8 mouse cellular contexts compared by ENCODE assay signal in genomic region chr6:89200514-89201284, GRCm38 (mm10).
DNase-seq lines count a peak whose midpoint lies in the region; ATAC-seq and TF ChIP-seq lines count a peak whose summit lies in the region.
"Not testable (repeated sequence)": the region's sequence is repeated elsewhere in the genome, so short reads cannot be mapped to it uniquely, and the experiment has no call there.

No protein-coding gene starts in this region.

- ATAC-seq in embryonic facial prominence, embryonic 15.5 days (ENCODE audit: insufficient number of reproducible peaks, low FRiP score, low TSS enrichment, low read depth); hindbrain, embryonic 11.5 days (ENCODE audit: low FRiP score); midbrain, embryonic 14.5 days (ENCODE audit: low FRiP score, low TSS enrichment); stomach, embryonic 15.5 days (ENCODE audit: insufficient read depth, low FRiP score, low read depth): not testable (repeated sequence)
- ATAC-seq in intestine, postnatal 0 days, result peak; percentile 47; the same call in 1 of the 2 replicates
- ATAC-seq in liver, postnatal 0 days, result peak; percentile 43

- H3K27ac ChIP-seq in embryonic facial prominence, embryonic 15.5 days (replicated peaks); heart, embryonic 10.5 days; hindbrain, embryonic 11.5 days (ENCODE audit: low read depth, low read length); intestine, postnatal 0 days (ENCODE audit: low read depth, low read length); limb, embryonic 10.5 days; liver, postnatal 0 days (ENCODE audit: low read depth); midbrain, embryonic 14.5 days (replicated peaks; ENCODE audit: low read depth, low read length); stomach, embryonic 15.5 days: not testable (repeated sequence)

- WGBS in embryonic facial prominence, embryonic 15.5 days, result 6% methylated on average over 19 of the region's 19 CpGs
- 10% methylated on average over 19 of the region's 19 CpGs for WGBS in heart, embryonic 10.5 days
- 9% methylated on average over 19 of the region's 19 CpGs for WGBS in hindbrain, embryonic 11.5 days
- 9% methylated on average over 19 of the region's 19 CpGs for WGBS in intestine, postnatal 0 days
- WGBS in limb, embryonic 10.5 days, result 9% methylated on average over 19 of the region's 19 CpGs
- 13% methylated on average over 19 of the region's 19 CpGs for WGBS in liver, postnatal 0 days (ENCODE audit: insufficient replicate concordance)
- WGBS in midbrain, embryonic 14.5 days, result 8% methylated on average over 19 of the region's 19 CpGs
- 13% methylated on average over 19 of the region's 19 CpGs for WGBS in stomach, embryonic 15.5 days

- not testable (repeated sequence) for TF ChIP-seq CTCF in intestine, postnatal 0 days (IDR thresholded peaks at IDR 0.05; ENCODE audit: low read depth); liver, postnatal 0 days (IDR thresholded peaks at IDR 0.05; ENCODE audit: low read depth)

- not testable (repeated sequence) for H3K4me1 ChIP-seq in embryonic facial prominence, embryonic 15.5 days; heart, embryonic 10.5 days; hindbrain, embryonic 11.5 days (replicated peaks; ENCODE audit: control insufficient read depth, insufficient read depth, low read length); intestine, postnatal 0 days (replicated peaks; ENCODE audit: control insufficient read depth, insufficient read depth, low read length); limb, embryonic 10.5 days; liver, postnatal 0 days (ENCODE audit: insufficient read depth); midbrain, embryonic 14.5 days (ENCODE audit: control insufficient read depth, insufficient read depth, low read length); stomach, embryonic 15.5 days

- not testable (repeated sequence) for H3K9ac ChIP-seq in embryonic facial prominence, embryonic 15.5 days; hindbrain, embryonic 11.5 days (ENCODE audit: low read depth, low read length); intestine, postnatal 0 days (ENCODE audit: low read depth, low read length); liver, postnatal 0 days (replicated peaks); midbrain, embryonic 14.5 days (replicated peaks; ENCODE audit: low read length); stomach, embryonic 15.5 days

- 0 out of 2 replicates have a peak overlapping the region, but pooled peaks have one; percentile 24 for H3K4me3 ChIP-seq in embryonic facial prominence, embryonic 15.5 days (replicated peaks)
- peak overlapping the region; percentile 37 for H3K4me3 ChIP-seq in heart, embryonic 10.5 days
- not testable (repeated sequence) for H3K4me3 ChIP-seq in hindbrain, embryonic 11.5 days (ENCODE audit: low read depth, low read length); intestine, postnatal 0 days (ENCODE audit: low read depth, low read length); liver, postnatal 0 days (ENCODE audit: low read depth, low read length); stomach, embryonic 15.5 days (replicated peaks)
- peak overlapping the region; percentile 28; the same call in 1 of the 2 replicates for H3K4me3 ChIP-seq in limb, embryonic 10.5 days
- H3K4me3 ChIP-seq in midbrain, embryonic 14.5 days (replicated peaks; ENCODE audit: low read depth, low read length), result 0 out of 2 replicates have a peak overlapping the region, but pooled peaks have one; percentile 15

- H3K4me2 ChIP-seq in embryonic facial prominence, embryonic 15.5 days (replicated peaks), result peak overlapping the region; percentile 41
- peak overlapping the region; percentile 28; the same call in 1 of the 2 replicates for H3K4me2 ChIP-seq in hindbrain, embryonic 11.5 days (replicated peaks; ENCODE audit: low read depth, low read length)
- peak overlapping the region; percentile 50 for H3K4me2 ChIP-seq in intestine, postnatal 0 days (replicated peaks; ENCODE audit: low read depth)
- 0 out of 2 replicates have a peak overlapping the region, but pooled peaks have one; percentile 22 for H3K4me2 ChIP-seq in liver, postnatal 0 days (ENCODE audit: low read depth, low read length)
- peak overlapping the region; percentile 39 for H3K4me2 ChIP-seq in midbrain, embryonic 14.5 days (ENCODE audit: low read length)
- peak overlapping the region; percentile 35 for H3K4me2 ChIP-seq in stomach, embryonic 15.5 days

- not testable (repeated sequence) for TF ChIP-seq EP300 in liver, postnatal 0 days (IDR thresholded peaks at IDR 0.05; ENCODE audit: low read depth)

- not testable (repeated sequence) for H3K9me3 ChIP-seq in embryonic facial prominence, embryonic 15.5 days (replicated peaks); heart, embryonic 10.5 days; hindbrain, embryonic 11.5 days (ENCODE audit: control insufficient read depth, low read length); intestine, postnatal 0 days (ENCODE audit: control insufficient read depth); limb, embryonic 10.5 days (replicated peaks); liver, postnatal 0 days (ENCODE audit: low read length); midbrain, embryonic 14.5 days (ENCODE audit: control insufficient read depth, low read length); stomach, embryonic 15.5 days

- peak; percentile 72 for DNase-seq in heart, embryonic 10.5 days (ENCODE audit: low spot score)
- DNase-seq in hindbrain, embryonic 11.5 days (ENCODE audit: low spot score); limb, embryonic 10.5 days (ENCODE audit: low spot score); liver, postnatal 0 days; midbrain, embryonic 14.5 days: not testable (repeated sequence)

- H3K27me3 ChIP-seq in embryonic facial prominence, embryonic 15.5 days; heart, embryonic 10.5 days (ENCODE audit: insufficient read depth, poor library complexity, severe bottlenecking); hindbrain, embryonic 11.5 days (ENCODE audit: control insufficient read depth, insufficient read depth, low read length); intestine, postnatal 0 days (replicated peaks; ENCODE audit: control insufficient read depth, insufficient read depth, low read length); limb, embryonic 10.5 days (ENCODE audit: low read depth, poor library complexity, severe bottlenecking); liver, postnatal 0 days (ENCODE audit: insufficient read depth, low read length); midbrain, embryonic 14.5 days (ENCODE audit: control insufficient read depth, insufficient read depth, low read length); stomach, embryonic 15.5 days (replicated peaks): not testable (repeated sequence)

- not testable (repeated sequence) for H3K36me3 ChIP-seq in embryonic facial prominence, embryonic 15.5 days; heart, embryonic 10.5 days; hindbrain, embryonic 11.5 days (ENCODE audit: control insufficient read depth, insufficient read depth, low read length); intestine, postnatal 0 days (ENCODE audit: control insufficient read depth, insufficient read depth); limb, embryonic 10.5 days; liver, postnatal 0 days (replicated peaks; ENCODE audit: insufficient read depth, low read length); midbrain, embryonic 14.5 days (ENCODE audit: control insufficient read depth, insufficient read depth, low read length); stomach, embryonic 15.5 days
